Mouse (Mus musculus) brown adipose tissue, adult 24 weeks (tissue): Measurements from ENCODE around the gene Parp4. TPM values are rescaled to one million over a fixed set of nuclear protein-coding genes. Genes with fewer than 3 reads are reported as not detected.

Experiments
- H3K27ac ChIP-seq: fragments of 200-500 bp; replicated peaks from 2 replicates; pipeline ENCODE4 v1.5.1; 2012; ENCODE audit warnings: low read depth, mild to moderate bottlenecking, low read length
- H3K4me1 ChIP-seq: fragments of 200-500 bp; 2 replicates; pipeline ENCODE4 v1.6.1; 2012; ENCODE audit warnings: low read length, mixed read lengths; ENCODE audit not compliant: control insufficient read depth, insufficient read depth, insufficient read length
- H3K4me3 ChIP-seq: fragments of 200-500 bp; 2 replicates; pipeline ENCODE4 v1.5.1; 2012; ENCODE audit warnings: low read depth, mild to moderate bottlenecking, low read length, moderate library complexity; ENCODE audit not compliant: insufficient read depth
- polyA plus RNA-seq: library from polyadenylated mRNA; stranded (reverse); fragments of >200 nt; gene quantifications from 2 replicates; pipeline ENCODE4 v1.2.4, GENCODE M21; 2012; ENCODE audit not compliant: missing spikeins, insufficient read depth, insufficient read length

Gene Parp4
- polyA plus RNA-seq = 8.8 and 10.9 TPM in 2 replicates

DNA sequence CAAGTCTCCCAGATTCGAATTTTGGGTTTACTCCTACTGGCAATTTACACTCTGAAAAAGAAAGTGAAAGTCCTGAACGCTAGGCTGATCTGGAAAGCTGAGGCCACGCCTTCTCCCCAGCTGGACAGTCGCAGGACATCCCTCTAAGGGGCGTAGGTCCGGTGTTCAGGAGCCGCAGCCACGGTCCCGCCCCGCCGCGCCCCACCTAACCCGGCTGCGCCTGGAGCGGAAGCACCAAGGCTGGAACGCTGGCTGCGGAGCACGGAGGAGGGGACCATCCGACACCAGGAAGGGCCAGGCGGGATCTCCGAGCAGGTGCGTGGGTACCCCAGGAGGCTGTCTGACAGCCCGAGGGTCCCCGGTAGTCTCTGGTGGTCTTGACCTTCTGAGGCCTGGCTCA is at the start of gene Parp4, which contains the start of gene Cenpj:
Gene Parp4 (plus strand): TSS at position 204 of the 400 bp plus-strand sequence.
Gene Cenpj (minus strand): TSS at position 10 of the 400 bp plus-strand sequence.
- H3K4me3 ChIP-seq = peak within 1 kb of the TSS; percentile 79
- H3K27ac ChIP-seq = peak within 1 kb of the TSS; percentile 72
- H3K4me1 ChIP-seq = peaks cover 7% of the 10 kb centered on the region

GRCm38 (mm10) chr14:56530788-56531187 is 44.6 kb upstream of the Parp4 start:
- H3K4me1 ChIP-seq = no peaks in the 10 kb centered on the region
- H3K27ac ChIP-seq = no peak overlapping the region
- no peak overlapping the region for H3K4me3 ChIP-seq

- Histone ChIP-seq H3K4me3 (no peak overlapping the region), H3K4me1 (no peaks in the 10 kb centered on the region), H3K27ac (no peak overlapping the region)
Measured at GRCm38 (mm10) chr14:56544946-56545345, 30.5 kb upstream of the Parp4 start.

DNA sequence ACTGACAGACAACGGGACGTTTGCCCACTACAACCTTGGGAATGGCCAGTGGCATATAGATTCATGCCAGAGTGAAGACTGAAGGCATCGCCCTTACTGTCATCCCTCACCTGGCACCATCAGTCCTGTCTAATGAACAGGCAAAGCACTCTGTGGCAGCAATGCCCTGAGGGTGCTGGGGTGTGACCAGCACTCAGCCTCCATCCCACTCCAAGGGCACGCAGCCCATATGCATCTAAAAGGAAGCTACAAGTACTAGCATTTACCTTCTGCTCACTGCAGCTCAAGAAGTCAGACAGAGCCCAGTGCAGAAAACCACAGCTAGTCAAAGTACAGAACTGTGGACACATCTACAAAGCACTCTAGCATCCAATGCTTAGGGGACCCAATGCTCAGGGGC is 29.9 kb upstream of the Parp4 start:
- no peaks in the 10 kb centered on the region for H3K4me1 ChIP-seq
- H3K27ac ChIP-seq = no peak overlapping the region
- H3K4me3 ChIP-seq = no peak overlapping the region

- H3K27ac ChIP-seq = no peak overlapping the region
- H3K4me1 ChIP-seq = no peaks in the 10 kb centered on the region
- H3K4me3 ChIP-seq = no peak overlapping the region
Measured at GRCm38 (mm10) chr14:56550960-56551359, 24.5 kb upstream of the Parp4 start.

DNA sequence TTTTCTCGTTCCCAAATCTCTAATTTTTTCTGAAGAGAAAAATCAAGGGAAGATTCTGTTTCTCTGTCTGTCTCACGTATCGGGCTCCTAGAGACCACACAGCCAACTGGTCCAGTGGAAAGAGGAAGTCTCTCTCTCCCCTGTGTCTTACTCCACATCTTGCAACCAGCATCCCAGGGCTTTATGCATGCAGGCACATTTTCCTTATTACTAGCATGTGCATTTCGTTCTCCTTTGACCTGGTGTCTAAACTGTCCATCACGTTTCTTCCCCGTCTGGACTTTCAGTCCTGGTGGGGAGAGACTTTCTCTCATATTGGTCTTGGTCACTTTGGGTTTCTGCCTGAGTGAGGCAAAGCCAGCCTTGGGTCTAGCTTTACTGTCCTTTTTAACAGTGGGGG is 22.5 kb upstream of the Parp4 start:
- no peaks in the 10 kb centered on the region for H3K4me1 ChIP-seq
- H3K4me3 ChIP-seq = no peak overlapping the region
- H3K27ac ChIP-seq = no peak overlapping the region

GRCm38 (mm10) chr14:56553331-56553730 is 22.1 kb upstream of the Parp4 start:
- H3K4me3 ChIP-seq = no peak overlapping the region
- no peak overlapping the region for H3K27ac ChIP-seq
- H3K4me1 ChIP-seq = no peaks in the 10 kb centered on the region

DNA sequence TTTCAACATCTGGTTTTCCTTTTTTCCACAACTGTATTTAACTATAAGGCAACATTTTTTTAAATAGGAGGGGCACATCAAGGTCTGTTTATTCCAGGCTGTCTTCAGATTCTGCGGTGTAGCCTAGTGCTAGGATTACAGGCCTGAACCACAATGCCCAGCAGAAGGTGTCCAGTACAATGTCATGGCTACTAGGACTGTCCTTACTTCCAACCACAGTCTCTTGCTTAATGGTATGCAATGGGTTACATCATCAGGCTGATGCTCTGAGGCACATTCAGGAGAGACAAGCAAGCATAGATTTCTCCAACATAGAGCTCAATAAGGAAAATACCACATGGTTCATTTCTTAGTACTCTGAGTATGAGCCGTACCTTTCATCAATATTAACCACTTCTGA is 20.7 kb upstream of the Parp4 start:
- Histone ChIP-seq H3K4me3 (no peak overlapping the region), H3K27ac (no peak overlapping the region), H3K4me1 (no peaks in the 10 kb centered on the region)

DNA sequence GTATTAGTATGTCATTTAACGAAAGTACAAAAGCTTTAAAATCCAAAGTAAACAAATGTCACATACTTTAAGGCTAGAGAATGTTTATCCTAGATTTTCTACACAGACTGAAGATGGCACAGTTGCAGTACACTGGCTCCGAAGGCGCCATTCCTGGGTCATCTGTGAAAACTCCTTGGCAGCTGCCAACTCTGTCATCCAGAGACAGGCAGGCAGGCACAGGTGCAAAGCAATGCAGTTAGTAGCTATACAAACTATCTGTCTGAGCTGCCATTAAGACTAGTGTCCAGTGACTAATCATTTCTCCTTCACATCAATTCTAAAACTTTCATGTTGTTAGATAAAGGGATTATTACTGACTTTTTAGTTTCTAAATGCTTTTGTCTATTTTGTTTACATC is 16.3 kb upstream of the Parp4 start:
- Histone ChIP-seq H3K4me1 (no peaks in the 10 kb centered on the region), H3K27ac (no peak overlapping the region), H3K4me3 (no peak overlapping the region)

- Histone ChIP-seq H3K4me3 (no peak overlapping the region), H3K4me1 (no peaks in the 10 kb centered on the region), H3K27ac (no peak overlapping the region)
Measured at GRCm38 (mm10) chr14:56567476-56567875, 7.9 kb upstream of the Parp4 start.

DNA sequence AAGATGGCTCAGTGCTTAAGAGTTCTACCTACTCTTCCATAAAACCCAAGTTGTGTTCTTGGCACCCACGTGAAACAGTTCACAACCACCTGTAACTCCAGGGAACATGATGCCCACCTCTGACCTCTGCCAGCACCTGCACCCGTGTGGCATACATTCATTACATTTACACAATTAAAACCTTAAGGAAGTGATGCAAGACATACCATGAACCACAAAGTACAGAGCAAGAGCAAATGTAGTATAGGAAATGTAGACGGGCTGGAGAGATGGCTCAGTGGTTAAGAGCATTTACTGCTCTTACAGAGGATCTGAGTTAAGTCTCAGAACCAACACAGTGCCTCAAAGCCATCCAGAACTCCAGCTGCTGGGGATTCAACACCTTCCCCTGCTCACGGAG is 6.4 kb upstream of the Parp4 start:
- H3K27ac ChIP-seq = no peak overlapping the region
- H3K4me3 ChIP-seq = no peak overlapping the region
- no peaks in the 10 kb centered on the region for H3K4me1 ChIP-seq

GRCm38 (mm10) chr14:56571310-56572093 is 3.9 kb upstream of the Parp4 start:
- no peak overlapping the region for H3K27ac ChIP-seq
- H3K4me1 ChIP-seq = peaks cover 4% of the 10 kb centered on the region; the same call in 1 of the 2 replicates
- H3K4me3 ChIP-seq = peak overlapping the region; percentile 71

DNA sequence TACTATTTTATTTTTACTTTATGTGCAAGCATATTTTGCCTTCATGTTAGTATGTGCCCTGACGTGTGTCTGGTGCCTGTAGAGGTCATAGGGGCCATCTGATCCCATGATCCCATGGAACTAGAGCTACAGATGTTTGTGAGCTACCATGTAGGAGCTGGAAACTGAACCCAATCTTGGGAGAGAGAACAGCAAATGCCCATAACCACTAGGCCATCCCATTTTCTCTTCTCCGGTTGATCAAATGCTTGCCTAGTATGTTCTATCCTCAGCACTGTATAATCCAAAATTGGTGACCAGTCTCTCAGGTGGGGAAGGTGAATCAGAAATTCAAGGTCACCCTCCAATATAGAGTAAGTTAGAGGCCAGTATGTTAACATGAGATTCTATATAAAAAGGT is 2.9 kb upstream of the Parp4 start:
- peaks cover 6% of the 10 kb centered on the region; the same call in 1 of the 2 replicates for H3K4me1 ChIP-seq
- no peak overlapping the region for H3K27ac ChIP-seq
- no peak overlapping the region for H3K4me3 ChIP-seq

DNA sequence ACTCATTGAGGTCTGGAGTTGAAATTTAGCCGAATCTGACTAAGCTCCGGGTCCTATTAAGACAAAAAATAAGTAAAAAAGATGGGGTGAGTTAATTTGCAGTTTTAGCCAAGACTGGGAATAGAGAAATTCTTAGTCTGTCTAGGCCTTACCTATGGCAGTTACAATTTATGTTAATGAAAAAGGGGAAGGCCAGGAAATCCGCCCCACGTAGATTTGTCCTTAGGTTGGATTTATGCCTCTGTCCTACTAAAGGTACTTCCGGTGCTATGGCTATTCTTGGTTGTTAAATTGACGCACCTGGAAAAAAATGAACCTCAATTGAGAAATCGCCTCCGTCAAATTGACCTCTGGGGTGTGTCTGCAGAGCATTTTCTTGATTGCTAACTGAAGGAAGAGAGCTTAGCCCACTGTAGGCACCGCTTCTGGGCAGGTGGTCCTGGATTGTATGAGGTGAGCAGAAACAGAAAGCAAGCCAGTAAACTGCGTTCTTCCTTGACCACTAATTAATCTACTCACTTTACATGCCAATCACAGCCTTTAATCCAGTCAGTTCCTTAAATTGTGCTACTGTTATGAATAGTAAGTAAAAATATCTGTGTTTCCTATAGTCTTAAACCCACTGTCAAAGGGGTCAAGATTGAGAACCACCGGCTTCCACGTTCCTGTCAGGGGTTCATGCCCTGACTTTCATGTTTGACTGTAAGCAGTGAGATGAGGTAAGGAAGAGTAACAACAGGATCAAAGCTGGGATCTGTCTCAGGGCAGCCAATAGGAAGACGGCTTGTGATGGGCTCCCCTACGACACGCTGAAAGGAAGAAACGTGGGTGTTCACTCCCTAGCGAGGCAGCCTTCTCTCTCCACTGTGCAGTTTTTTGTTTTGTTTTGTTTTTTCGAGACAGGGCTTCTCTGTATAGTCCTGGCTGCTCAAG is 816 bp downstream of the Parp4 start:
- H3K27ac ChIP-seq = peak overlapping the region; percentile 72
- H3K4me1 ChIP-seq = peaks cover 7% of the 10 kb centered on the region
- H3K4me3 ChIP-seq = peak overlapping the region; percentile 79

GRCm38 (mm10) chr14:56579011-56579410 is 3.6 kb downstream of the Parp4 start:
- Histone ChIP-seq H3K4me1 (peaks cover 7% of the 10 kb centered on the region), H3K27ac (no peak overlapping the region), H3K4me3 (no peak overlapping the region)
